Mouse (Mus musculus) embryonic facial prominence, embryonic 11.5 days (tissue): ENCODE results near the gene Rcbtb1. TPM values are rescaled to one million over a fixed set of nuclear protein-coding genes. Genes with fewer than 3 reads are reported as not detected.

Experiments used
- polyA plus RNA-seq: library from polyadenylated mRNA; unstranded; fragments of >200 nt; fragmentation: Nextera tagmentation; extraction: Ambion mirVana; gene quantifications from 2 replicates; pipeline ENCODE4 v1.2.1, GENCODE M21; 2014

Gene Rcbtb1
- polyA plus RNA-seq, 1 experiment from 2014 or later, result 105 TPM

Other genes with a start within 250 kb of the Rcbtb1 start
- gene 1700129C05Rik, start 58.3 kb upstream of the Rcbtb1 start, polyA plus RNA-seq, result not detected in 2 replicates
- not detected in 2 replicates for gene Gm5142, start 22.5 kb upstream of the Rcbtb1 start, polyA plus RNA-seq
- gene Gm6904, start 59.0 kb downstream of the Rcbtb1 start, polyA plus RNA-seq, result not detected in 2 replicates
- gene Phf11a, start 96.3 kb downstream of the Rcbtb1 start, polyA plus RNA-seq, result not detected in 2 replicates
- gene Phf11b, start 140.1 kb downstream of the Rcbtb1 start, polyA plus RNA-seq, result 0.25 TPM in 1 of 2 replicates, not detected in the other
- gene Phf11d, start 164.3 kb downstream of the Rcbtb1 start, polyA plus RNA-seq, result 0.61 and 0.79 TPM in 2 replicates
- 0.60 and 1.2 TPM in 2 replicates for gene Phf11c, start 194.2 kb downstream of the Rcbtb1 start, polyA plus RNA-seq
- gene Setdb2, start 239.7 kb downstream of the Rcbtb1 start, polyA plus RNA-seq, result 14.0 and 15.4 TPM in 2 replicates
- 54.4 and 61.8 TPM in 2 replicates for gene Cab39l, start 239.8 kb downstream of the Rcbtb1 start, polyA plus RNA-seq